Mouse (Mus musculus) CH12.LX (cell line): Measurements from ENCODE around the gene Pgpep1l. TPM values are rescaled to one million over a fixed set of nuclear protein-coding genes. Genes with fewer than 3 reads are reported as not detected.

Experiments
- DNase-seq: peaks from one replicate; pipeline ENCODE4 v3.0.0-alpha.2; 2013; ENCODE audit errors: extremely low read depth
- H3K27ac ChIP-seq: 2 replicates; pipeline ENCODE4 v1.5.1; 2012; ENCODE audit warnings: low read depth, mild to moderate bottlenecking, control low read depth, moderate library complexity; ENCODE audit not compliant: insufficient read depth
- H3K27me3 ChIP-seq: replicated peaks from 2 replicates; pipeline ENCODE3; 2012; ENCODE audit warnings: inconsistent platforms
- H3K36me3 ChIP-seq, 2 experiments: replicated peaks in 1 of 2; 2 replicates each; pipeline versions ENCODE3 to v1.6.1; 2012; ENCODE audit warnings: inconsistent platforms in 1 of 2, low read length in 1 of 2, mild to moderate bottlenecking in 1 of 2, mixed read lengths in 1 of 2, moderate library complexity in 1 of 2; ENCODE audit not compliant: control insufficient read depth in 1 of 2, insufficient read depth in 1 of 2
- H3K4me1 ChIP-seq, 2 experiments: 2 replicates each; pipeline ENCODE4 v1.6.1; 2012; ENCODE audit warnings: inconsistent platforms in 1 of 2, moderate library complexity in 1 of 2; ENCODE audit not compliant: insufficient read depth in 2 of 2, control insufficient read depth in 1 of 2
- H3K4me2 ChIP-seq: 2 replicates; pipeline ENCODE4 v1.6.1; 2012; ENCODE audit warnings: low read depth, mild to moderate bottlenecking, control low read depth; ENCODE audit not compliant: poor library complexity, insufficient read depth, severe bottlenecking
- H3K4me3 ChIP-seq, 3 experiments: fragments of 150-350 bp in 1 of 3; sonication (generic) in 1 of 3; replicated peaks in 1 of 3; 2 replicates each; pipeline versions ENCODE3 to v1.5.1; 2011 to 2012; ENCODE audit warnings: low read depth in 2 of 3, low read length in 2 of 3, mild to moderate bottlenecking in 2 of 3, moderate library complexity in 2 of 3, control low read depth in 1 of 3, improper control_type of control experiment in 1 of 3, inconsistent platforms in 1 of 3, mixed read lengths in 1 of 3; ENCODE audit not compliant: poor library complexity in 1 of 3
- H3K79me2 ChIP-seq: replicated peaks from 2 replicates; pipeline ENCODE4 v1.6.1; 2012; ENCODE audit warnings: mild to moderate bottlenecking, moderate library complexity; ENCODE audit not compliant: control insufficient read depth, poor library complexity, insufficient read depth, severe bottlenecking; ENCODE audit errors: extremely low read depth
- H3K9ac ChIP-seq: 2 replicates; pipeline ENCODE4 v1.6.1; 2012; ENCODE audit warnings: low read depth, mild to moderate bottlenecking, control low read depth, moderate library complexity; ENCODE audit not compliant: insufficient read depth
- H3K9me3 ChIP-seq: replicated peaks from 2 replicates; pipeline ENCODE3; 2012; ENCODE audit warnings: low read length, inconsistent platforms, mixed read lengths
- BHLHE40 ChIP-seq: IDR thresholded peaks from 2 replicates; pipeline ENCODE4 v1.6.1; 2011; ENCODE audit warnings: mild to moderate bottlenecking, low read depth, low read length, improper control_type of control experiment
- CHD1 ChIP-seq: IDR thresholded peaks from 2 replicates; pipeline ENCODE4 v1.6.1; 2012; ENCODE audit warnings: low read depth, low read length, improper control_type of control experiment, inconsistent platforms
- ETS1 ChIP-seq: conservative IDR thresholded peaks from 2 replicates; pipeline ENCODE4 v1.6.1; 2012; ENCODE audit warnings: low read depth, mild to moderate bottlenecking, inconsistent platforms, low read length, improper control_type of control experiment, moderate library complexity
- IRF4 ChIP-seq: IDR thresholded peaks from 2 replicates; pipeline ENCODE4 v1.6.1; 2014; ENCODE audit warnings: low read depth, mild to moderate bottlenecking, inconsistent platforms, low read length, improper control_type of control experiment
- JUN ChIP-seq: IDR thresholded peaks from 2 replicates; pipeline ENCODE4 v1.6.1; 2011; ENCODE audit warnings: low read depth, mild to moderate bottlenecking, low read length, improper control_type of control experiment, moderate library complexity; ENCODE audit not compliant: insufficient read depth
- JUND ChIP-seq: conservative IDR thresholded peaks from 2 replicates; pipeline ENCODE4 v1.6.1; 2011; ENCODE audit warnings: low read depth, low read length, improper control_type of control experiment
- KAT2A ChIP-seq: IDR thresholded peaks from 2 replicates; pipeline ENCODE4 v1.6.1; 2012; ENCODE audit warnings: low read length, improper control_type of control experiment, inconsistent platforms; ENCODE audit not compliant: insufficient replicate concordance
- MAZ ChIP-seq: IDR thresholded peaks from 2 replicates; pipeline ENCODE4 v1.6.1; 2012; ENCODE audit warnings: low read depth, mild to moderate bottlenecking, inconsistent platforms, low read length, improper control_type of control experiment, moderate library complexity
- MEF2A ChIP-seq: IDR thresholded peaks from 2 replicates; pipeline ENCODE4 v1.6.1; 2014; ENCODE audit warnings: low read depth, mild to moderate bottlenecking, inconsistent platforms, low read length, improper control_type of control experiment, borderline replicate concordance
- MXI1 ChIP-seq: IDR thresholded peaks from 2 replicates; pipeline ENCODE4 v1.6.1; 2011; ENCODE audit warnings: mild to moderate bottlenecking, low read depth, low read length, improper control_type of control experiment
- NRF1 ChIP-seq: IDR thresholded peaks from 2 replicates; pipeline ENCODE4 v1.6.1; 2014; ENCODE audit warnings: low read depth, mild to moderate bottlenecking, inconsistent platforms, low read length, improper control_type of control experiment, moderate library complexity
- POLR2A ChIP-seq: IDR thresholded peaks from 2 replicates; pipeline ENCODE4 v1.6.1; 2011; ENCODE audit warnings: low read depth, mild to moderate bottlenecking, improper control_type of control experiment, low read length
- POLR2AphosphoS2 ChIP-seq: IDR thresholded peaks from 2 replicates; pipeline ENCODE4 v1.6.1; 2011; ENCODE audit warnings: low read depth, low read length, improper control_type of control experiment
- SIN3A ChIP-seq: IDR thresholded peaks from 2 replicates; pipeline ENCODE4 v1.6.1; 2012; ENCODE audit warnings: low read length, improper control_type of control experiment, inconsistent platforms
- SMC3 ChIP-seq: IDR thresholded peaks from 2 replicates; pipeline ENCODE4 v1.6.1; 2011; ENCODE audit warnings: low read depth, low read length, improper control_type of control experiment
- TCF12 ChIP-seq: IDR thresholded peaks from 2 replicates; pipeline ENCODE4 v1.6.1; 2014; ENCODE audit warnings: low read depth, mild to moderate bottlenecking, inconsistent platforms, low read length, improper control_type of control experiment
- USF2 ChIP-seq: conservative IDR thresholded peaks from 2 replicates; pipeline ENCODE4 v1.6.1; 2011; ENCODE audit warnings: low read depth, low read length, improper control_type of control experiment
- dilution Hi-C: fragments of 300-500 bp; cut with MboI; formaldehyde crosslinking; loops from 2 replicates; pipeline ENCODE4 v1.14.3; 2020; ENCODE audit warnings: low sequenced_read_pairs; ENCODE audit not compliant: extremely low pct_unique_long_range_greater_than_20kb, extremely low pct_ligation_motif_present
- in situ Hi-C: fragments of 300-500 bp; cut with MboI; formaldehyde crosslinking; loops from 3 replicates; pipeline ENCODE4 v1.14.3; 2019; ENCODE audit warnings: low sequenced_read_pairs, low pct_ligation_motif_present, low pct_unique_long_range_greater_than_20kb, mixed read lengths
- polyA plus RNA-seq: library from polyadenylated mRNA; unstranded; fragments of >175 nt; gene quantifications from 2 replicates; pipeline ENCODE4 v1.2.1, GENCODE M21; 2012; ENCODE audit warnings: low read depth; ENCODE audit not compliant: insufficient read length
- total RNA-seq, 2 experiments: library from RNA; depleted of rRNA; stranded (reverse); fragments of 300-350 nt in 1 of 2; fragments of >200 nt in 1 of 2; gene quantifications; 2 replicates each; pipeline ENCODE4 v1.2.3; 2012 to 2014

Gene Pgpep1l
- total and polyA plus RNA-seq, 3 experiments, result not detected

- peak overlapping the region; percentile 81 for H3K9ac ChIP-seq
- peaks cover 78% of the 10 kb centered on the region for H3K79me2 ChIP-seq
- DNase-seq, result no peak
- no peaks in the 10 kb centered on the region for H3K27me3 ChIP-seq
- TF ChIP-seq TCF12 (no peak), BHLHE40 (peak; percentile 80), ETS1 (no peak), POLR2A (0 out of 2 replicates have a peak, but pooled peaks have one; percentile 30), IRF4 (peak; percentile 6; the same call in 1 of the 2 replicates), CHD1 (0 out of 2 replicates have a peak, but pooled peaks have one; percentile 57), JUN (no peak), POLR2AphosphoS2 (no peak), SMC3 (no peak), MXI1 (peak; percentile 65; the same call in 1 of the 2 replicates), MEF2A (no peak), SIN3A (peak; percentile 57; the same call in 1 of the 2 replicates), NRF1 (peak; percentile 86), JUND (no peak), MAZ (no peak), USF2 (no peak)
- peak overlapping the region; percentile 82 for H3K4me2 ChIP-seq
- dilution Hi-C loops, result no loop called here
- in situ Hi-C loops, result no loop called here
- peaks cover 1% of the 10 kb centered on the region for H3K9me3 ChIP-seq
- H3K4me1 ChIP-seq, result peaks cover 15 to 47% of the 10 kb centered on the region in 2 experiments
- peaks cover 6 to 24% of the 10 kb centered on the region in 2 experiments for H3K36me3 ChIP-seq
- H3K27ac ChIP-seq, result peak overlapping the region; percentile 95
- H3K4me3 ChIP-seq, result peak overlapping the region; percentile 45 to 85 (median 79)
These were observed 16.4 kb upstream of the Pgpep1l start for GRCm38 (mm10) chr7:68280352-68280869.

- Histone ChIP-seq H3K27me3 (no peaks in the 10 kb centered on the region), H3K4me1 (peaks cover 8 to 44% of the 10 kb centered on the region in 2 experiments), H3K79me2 (peaks cover 69% of the 10 kb centered on the region), H3K9me3 (no peaks in the 10 kb centered on the region), H3K4me2 (peak overlapping the region; percentile 82), H3K4me3 (peak overlapping the region; percentile 45 to 85 (median 79)), H3K36me3 (peaks cover 2 to 15% of the 10 kb centered on the region in 2 experiments), H3K27ac (peak overlapping the region; percentile 95), H3K9ac (peak overlapping the region; percentile 81)
- in situ Hi-C loops (no loop called here), dilution Hi-C loops (no loop called here)
- TF ChIP-seq KAT2A (no peak), CHD1 (0 out of 2 replicates have a peak, but pooled peaks have one; percentile 1)
- DNase-seq, result no peak
These were observed 15.4 kb upstream of the Pgpep1l start for GRCm38 (mm10) chr7:68279481-68279880.
